ENCODE assay signal across 21 mouse cellular contexts in the genomic region with DNA sequence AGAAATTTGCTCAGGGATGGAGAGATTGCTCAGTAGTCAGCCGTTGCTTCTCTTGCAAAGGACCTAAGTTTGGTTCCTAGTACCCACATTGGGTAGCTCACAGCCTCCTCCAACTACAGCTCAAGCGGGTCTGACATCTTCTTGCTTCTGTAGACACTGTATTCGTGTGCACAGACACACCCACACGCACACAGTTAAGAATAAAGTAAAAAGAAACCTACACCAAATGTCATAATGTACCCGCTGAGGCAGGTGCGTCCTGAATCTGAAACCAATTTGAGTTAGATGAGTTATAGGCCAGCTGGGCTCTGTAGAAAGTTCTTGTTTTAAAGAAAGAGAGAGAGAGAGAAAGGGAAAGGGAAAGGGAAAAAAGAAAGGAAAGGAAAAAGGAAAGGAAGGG.
DNase-seq lines count a peak whose midpoint lies in the region; ATAC-seq and TF ChIP-seq lines count a peak whose summit lies in the region.
"Had no signal": no experiment of that assay in that cellular context is flagged by ENCODE, and none has a peak within 500 bp of the region (broad histone marks: within the 10 kb centered on the region; RNA-seq: fewer than 3 reads in every experiment).

No protein-coding gene starts in this region.

- H3K36me3 ChIP-seq in splenic B cell, adult 2 months (ENCODE audit: control insufficient read depth, insufficient read depth, low read length, poor library complexity, severe bottlenecking), result 0 out of 2 replicates have a peak, but pooled peaks cover 1% of the 10 kb centered on the region
- no peaks in the 10 kb centered on the region for H3K36me3 ChIP-seq in forebrain, embryonic 16.5 days (ENCODE audit: control insufficient read depth, insufficient read depth)
- H3K36me3 ChIP-seq: limb, embryonic 10.5 days; neural tube, embryonic 12.5 days had no signal

- no peak for TF ChIP-seq CTCF in left cerebral cortex, adult 2 months (IDR thresholded peaks at IDR 0.05)

- WGBS in forebrain, embryonic 16.5 days, result 93% methylated on average over 6 of the region's 6 CpGs

- H3K4me2 ChIP-seq in forebrain, embryonic 16.5 days (ENCODE audit: low read length), result no peak overlapping the region
- H3K4me2 ChIP-seq: liver, embryonic 11.5 days; lung, embryonic 14.5 days; neural tube, embryonic 12.5 days had no signal

- intact Hi-C loops in left cerebral cortex, adult 2 months (cut with DNase I), result loop anchor here (5.0 kb wide), 1 partner anchor 77 kb away; no protein-coding TSS in a partner anchor

- H3K4me3 ChIP-seq in left cerebral cortex, adult 2 months, result no peak overlapping the region
- no peak overlapping the region for H3K4me3 ChIP-seq in forebrain, embryonic 16.5 days (replicated peaks; ENCODE audit: low read length)
- H3K4me3 ChIP-seq: embryonic facial prominence, embryonic 10.5 days; limb, embryonic 10.5 days; neural tube, embryonic 12.5 days had no signal

- DNase-seq in left cerebral cortex, adult 2 months (ENCODE audit: extremely low spot score in 1 of 2, low spot score in 2 of 2), result no peak
- DNase-seq in left cerebral cortex, adult 9 months (ENCODE audit: low spot score in 2 of 2), result no peak
- DNase-seq in splenic B cell, adult 2 months (ENCODE audit: low read depth, low spot score), result peak; percentile 30
- peak; percentile 40 for DNase-seq in thymus, postnatal 4 days
- no peak for DNase-seq in ovary, postnatal 10 days (ENCODE audit: low spot score)
- DNase-seq: cerebellum, postnatal 14 days; heart, postnatal 4 days; kidney, adult 8-10 months; kidney, postnatal 4 days; layer of hippocampus, postnatal 36 days; lung, embryonic 14.5 days; right cerebral cortex, postnatal 14 days had no signal

- H3K27me3 ChIP-seq in splenic B cell, adult 2 months (ENCODE audit: control insufficient read depth, insufficient read depth, low read length, poor library complexity, severe bottlenecking), result no peaks in the 10 kb centered on the region
- H3K27me3 ChIP-seq in forebrain, embryonic 16.5 days (replicated peaks; ENCODE audit: control insufficient read depth, insufficient read depth, low read length), result no peaks in the 10 kb centered on the region
- H3K27me3 ChIP-seq: neural tube, embryonic 12.5 days had no signal

- H3K9ac ChIP-seq in forebrain, embryonic 16.5 days (replicated peaks; ENCODE audit: low read depth, low read length), result no peak overlapping the region
- H3K9ac ChIP-seq: lung, embryonic 14.5 days; neural tube, embryonic 12.5 days had no signal

- H3K9me3 ChIP-seq in forebrain, embryonic 16.5 days (ENCODE audit: control insufficient read depth, low read length), result no peaks in the 10 kb centered on the region
- H3K9me3 ChIP-seq: embryonic facial prominence, embryonic 10.5 days; G1E; limb, embryonic 10.5 days; neural tube, embryonic 12.5 days had no signal

- peak overlapping the region; percentile 0; the same call in 1 of the 2 replicates for H3K27ac ChIP-seq in left cerebral cortex, adult 2 months
- no peak overlapping the region for H3K27ac ChIP-seq in forebrain, embryonic 16.5 days (ENCODE audit: low read length)
- H3K27ac ChIP-seq: embryonic facial prominence, embryonic 10.5 days; limb, embryonic 10.5 days; neural tube, embryonic 12.5 days had no signal

- peak; percentile 34 for ATAC-seq in activated CD4-positive, CD25-positive, alpha-beta regulatory T cell, adult 4 months
- no peak for ATAC-seq in forebrain, embryonic 16.5 days
- ATAC-seq: forebrain, embryonic 14.5 days; hindbrain, embryonic 16.5 days had no signal

- peaks cover 18% of the 10 kb centered on the region for H3K4me1 ChIP-seq in forebrain, embryonic 16.5 days (replicated peaks; ENCODE audit: control insufficient read depth, insufficient read depth, low read length)

Comparison
In these comparisons a context has a peak if more than half of its experiments do, and no peak if none do; other contexts are left out.
1. DNase-seq: peak in splenic B cell, adult 2 months (single experiment) and thymus, postnatal 4 days (single experiment); none in left cerebral cortex, adult 2 months (0 of 2), left cerebral cortex, adult 9 months (0 of 2) and ovary, postnatal 10 days (single experiment).